Mouse (Mus musculus) cortical plate, adult 2 months (tissue): ENCODE measurements around the gene Kctd21.

Source experiments
- CTCF ChIP-seq: fragments of 200-500 bp; IDR thresholded peaks from 2 replicates; pipeline ENCODE4 v1.5.1; 2011; ENCODE audit warnings: mild to moderate bottlenecking, control low read depth, low read length; ENCODE audit not compliant: insufficient read depth; ENCODE audit errors: extremely low read depth
- POLR2A ChIP-seq: fragments of 200-500 bp; IDR thresholded peaks from 2 replicates; pipeline ENCODE4 v1.6.1; 2011; ENCODE audit warnings: mild to moderate bottlenecking, low read length, control low read depth; ENCODE audit not compliant: insufficient read depth; ENCODE audit errors: extremely low read depth

DNA sequence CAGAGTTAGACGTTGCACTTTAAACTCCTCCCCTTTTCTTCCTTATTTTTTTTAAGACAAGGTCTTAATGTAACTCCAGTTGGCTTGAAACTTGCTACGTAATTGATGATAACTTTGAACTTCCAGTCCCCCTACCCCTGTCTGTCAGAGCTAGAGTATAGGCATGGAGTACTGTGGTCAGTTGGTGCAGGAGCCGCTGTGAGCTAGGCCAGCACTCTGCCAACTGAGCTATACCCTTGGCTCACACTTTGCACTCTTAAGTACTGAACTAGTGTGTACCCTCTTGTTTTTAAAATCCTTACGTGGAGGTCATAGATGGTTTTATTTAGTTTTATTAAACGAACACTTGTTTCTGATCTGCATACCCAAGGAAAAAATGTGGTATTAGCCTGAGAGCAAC is 47.2 kb downstream of the Kctd21 start:
- no peak for TF ChIP-seq POLR2A
- TF ChIP-seq CTCF = no peak
